In the genomic region with DNA sequence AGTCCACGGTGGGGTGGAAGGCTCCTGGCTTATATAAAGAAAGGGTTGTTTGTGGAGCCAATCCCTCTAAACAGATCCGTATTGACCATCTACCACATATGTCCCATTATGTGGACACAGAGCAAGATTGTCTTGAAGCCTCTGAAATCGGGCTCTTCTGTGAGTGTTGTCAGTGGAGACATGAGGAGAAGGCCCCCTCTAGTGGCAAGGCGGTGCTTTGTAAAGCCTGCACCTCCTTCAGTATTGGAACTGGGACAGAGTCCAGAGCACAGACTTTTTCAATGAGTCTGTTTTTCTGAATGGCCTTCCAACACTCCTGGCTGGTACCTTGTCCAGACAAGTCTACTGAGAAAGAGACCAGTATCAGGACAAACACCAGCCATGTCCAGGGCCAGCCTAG, we compare ENCODE assay signal across 8 mouse cellular contexts. TPM values are rescaled to one million over a fixed set of nuclear protein-coding genes. Genes with fewer than 3 reads are reported as not detected.
A peak's percentile ranks its signal among the peaks of the same experiment; 100 is the strongest.
DNase-seq lines count a peak whose midpoint lies in the region; ATAC-seq lines count a peak whose summit lies in the region.

No protein-coding gene starts in this region.

- no peak overlapping the region for H3K4me2 ChIP-seq in kidney, embryonic 15.5 days
- no peak overlapping the region for H3K4me2 ChIP-seq in hindbrain, embryonic 12.5 days (replicated peaks)
- H3K4me2 ChIP-seq in midbrain, embryonic 14.5 days (ENCODE audit: low read length), result no peak overlapping the region

- WGBS in kidney, embryonic 15.5 days, result 14% methylated on average over 4 of the region's 4 CpGs
- WGBS in hindbrain, embryonic 12.5 days, result 14% methylated on average over 4 of the region's 4 CpGs
- 15% methylated on average over 4 of the region's 4 CpGs for WGBS in midbrain, embryonic 14.5 days

- no peak overlapping the region for H3K9ac ChIP-seq in kidney, embryonic 15.5 days
- H3K9ac ChIP-seq in hindbrain, embryonic 12.5 days, result no peak overlapping the region
- no peak overlapping the region for H3K9ac ChIP-seq in midbrain, embryonic 14.5 days (replicated peaks; ENCODE audit: low read length)

- no peaks in the 10 kb centered on the region for H3K9me3 ChIP-seq in kidney, embryonic 15.5 days (replicated peaks)
- no peaks in the 10 kb centered on the region for H3K9me3 ChIP-seq in hindbrain, embryonic 12.5 days (replicated peaks)
- no peaks in the 10 kb centered on the region for H3K9me3 ChIP-seq in midbrain, embryonic 14.5 days (ENCODE audit: control insufficient read depth, low read length)

- H3K4me1 ChIP-seq in kidney, embryonic 15.5 days, result no peaks in the 10 kb centered on the region
- no peaks in the 10 kb centered on the region for H3K4me1 ChIP-seq in hindbrain, embryonic 12.5 days
- H3K4me1 ChIP-seq in midbrain, embryonic 14.5 days (ENCODE audit: control insufficient read depth, insufficient read depth, low read length), result no peaks in the 10 kb centered on the region

- no peak overlapping the region for H3K27ac ChIP-seq in kidney, embryonic 15.5 days
- H3K27ac ChIP-seq in hindbrain, embryonic 12.5 days, result no peak overlapping the region
- no peak overlapping the region for H3K27ac ChIP-seq in midbrain, embryonic 14.5 days (replicated peaks; ENCODE audit: low read depth, low read length)

- H3K4me3 ChIP-seq in kidney, embryonic 15.5 days (replicated peaks), result no peak overlapping the region
- no peak overlapping the region for H3K4me3 ChIP-seq in hindbrain, embryonic 12.5 days
- H3K4me3 ChIP-seq in midbrain, embryonic 14.5 days (replicated peaks; ENCODE audit: low read depth, low read length), result no peak overlapping the region

- peak; percentile 19 for DNase-seq in kidney, adult 11 months
- peak; percentile 67 for DNase-seq in adrenal gland, adult 2 months
- DNase-seq in embryo, embryonic 9.5 days (ENCODE audit: extremely low spot score), result peak; percentile 42
- DNase-seq in left cerebral cortex, adult 18-20 months (ENCODE audit: low spot score in 2 of 2), result peak; percentile 70 to 77
- peak; percentile 88 for DNase-seq in midbrain, embryonic 14.5 days
- peak; percentile 57 for DNase-seq in thymus, postnatal 4 days

- ATAC-seq in kidney, embryonic 15.5 days (replicated peaks; ENCODE audit: low FRiP score), result no peak
- peak; percentile 69; the same call in 1 of the 2 replicates for ATAC-seq in hindbrain, embryonic 12.5 days (ENCODE audit: low FRiP score)
- no peak for ATAC-seq in midbrain, embryonic 14.5 days (ENCODE audit: low FRiP score, low TSS enrichment)

- H3K36me3 ChIP-seq in kidney, embryonic 15.5 days, result no peaks in the 10 kb centered on the region
- no peaks in the 10 kb centered on the region for H3K36me3 ChIP-seq in hindbrain, embryonic 12.5 days
- H3K36me3 ChIP-seq in midbrain, embryonic 14.5 days (ENCODE audit: control insufficient read depth, insufficient read depth, low read length), result no peaks in the 10 kb centered on the region

- H3K27me3 ChIP-seq in kidney, embryonic 15.5 days, result peaks cover 2% of the 10 kb centered on the region; the same call in 1 of the 2 replicates
- peaks cover 5% of the 10 kb centered on the region for H3K27me3 ChIP-seq in hindbrain, embryonic 12.5 days
- H3K27me3 ChIP-seq in midbrain, embryonic 14.5 days (ENCODE audit: control insufficient read depth, insufficient read depth, low read length), result no peaks in the 10 kb centered on the region

RNA-seq across cellular contexts. Expression of gene Chat, which starts 7.2 kb away (rescaled TPM):
- not detected in 2 replicates for polyA plus RNA-seq in kidney, embryonic 15.5 days (2015; fragmentation: Nextera tagmentation; extraction: Ambion mirVana)
- total RNA-seq in adrenal gland, adult 2 months (2021), result not detected
- polyA plus RNA-seq in adrenal gland, adult 2 months (2012; rRNA removed), result not detected in 2 replicates
- polyA plus RNA-seq in hindbrain, embryonic 12.5 days (2016; fragmentation: Nextera tagmentation; extraction: Ambion mirVana), result 0.80 and 1.7 TPM in 2 replicates
- total RNA-seq in left cerebral cortex, adult 18-20 months (2021), result 1 to 10 TPM; 1.6 to 1.8 TPM
- polyA plus RNA-seq in midbrain, embryonic 14.5 days (2014; fragmentation: Nextera tagmentation; extraction: Ambion mirVana), result 0.14 and 0.26 TPM in 2 replicates

RNA-seq across cellular contexts. Expression of gene Slc18a3, which starts 8.3 kb away (rescaled TPM):
- polyA plus RNA-seq in kidney, embryonic 15.5 days (2015; fragmentation: Nextera tagmentation; extraction: Ambion mirVana), result 0.36 TPM in 2 replicates
- not detected for total RNA-seq in adrenal gland, adult 2 months (2021)
- polyA plus RNA-seq in adrenal gland, adult 2 months (2012; rRNA removed), result 0.06 and 0.08 TPM in 2 replicates
- 7.3 and 9.4 TPM in 2 replicates for polyA plus RNA-seq in hindbrain, embryonic 12.5 days (2016; fragmentation: Nextera tagmentation; extraction: Ambion mirVana)
- total RNA-seq in left cerebral cortex, adult 18-20 months (2021), result 1 to 10 TPM; 1.2 to 1.3 TPM
- 1.9 and 2.3 TPM in 2 replicates for polyA plus RNA-seq in midbrain, embryonic 14.5 days (2014; fragmentation: Nextera tagmentation; extraction: Ambion mirVana)

RNA-seq across cellular contexts. Expression of gene Ercc6, which starts 40.3 kb away (rescaled TPM):
- 19.2 and 23.5 TPM in 2 replicates for polyA plus RNA-seq in kidney, embryonic 15.5 days (2015; fragmentation: Nextera tagmentation; extraction: Ambion mirVana)
- 10 to 100 TPM in 1 of 2 experiments, 1 to 10 TPM in 1; 9.0 to 11.9 TPM for total RNA-seq in adrenal gland, adult 2 months (2021)
- 1.8 and 1.9 TPM in 2 replicates for polyA plus RNA-seq in adrenal gland, adult 2 months (2012; rRNA removed)
- polyA plus RNA-seq in hindbrain, embryonic 12.5 days (2016; fragmentation: Nextera tagmentation; extraction: Ambion mirVana), result 33.7 and 34.4 TPM in 2 replicates
- 10 to 100 TPM; 18.4 to 18.5 TPM for total RNA-seq in left cerebral cortex, adult 18-20 months (2021)
- polyA plus RNA-seq in midbrain, embryonic 14.5 days (2014; fragmentation: Nextera tagmentation; extraction: Ambion mirVana), result 24.2 and 31.8 TPM in 2 replicates

Comparison
In these comparisons a context has a peak if more than half of its experiments do, and no peak if none do; other contexts are left out.
1. DNase-seq: peak in every context shown above with its lines; median percentile 88 in midbrain, embryonic 14.5 days; 74 in left cerebral cortex, adult 18-20 months; 67 in adrenal gland, adult 2 months; 57 in thymus, postnatal 4 days; 42 in embryo, embryonic 9.5 days; 19 in kidney, adult 11 months.